Mouse (Mus musculus): ENCODE results near the gene Taf9. TPM values are rescaled to one million over a fixed set of nuclear protein-coding genes. Genes with fewer than 3 reads are reported as not detected.

Gene Taf9
- 10 to 100 TPM; 14.7 to 16.8 TPM for total RNA-seq (2021)

- intact Hi-C loops (cut with DNase I), result loop anchor here (2.0 to 10.0 kb wide), 3 partner anchors 81 to 537 kb away; partner anchors contain the start of genes Cdk7 and Gtf2h2
- DNase-seq, result no peak
Observed at GRCm38 (mm10) chr13:100651439-100652186, at the start of gene Taf9. Taf9 (plus strand) TSS chr13:100651579.

- no peak for DNase-seq
- intact Hi-C loops (cut with DNase I), result no loop called here
Observed at GRCm38 (mm10) chr13:100602239-100602902, 49.0 kb upstream of the Taf9 start.

- no peak for DNase-seq
- intact Hi-C loops (cut with DNase I), result no loop called here
Observed at GRCm38 (mm10) chr13:100603031-100603737, 48.2 kb upstream of the Taf9 start.

GRCm38 (mm10) chr13:100603738-100604095 is 47.7 kb upstream of the Taf9 start:
- intact Hi-C loops (cut with DNase I), result no loop called here
- DNase-seq, result no peak

- DNase-seq, result no peak
- intact Hi-C loops (cut with DNase I), result no loop called here
Observed at GRCm38 (mm10) chr13:100605845-100606244, 45.5 kb upstream of the Taf9 start.

DNA sequence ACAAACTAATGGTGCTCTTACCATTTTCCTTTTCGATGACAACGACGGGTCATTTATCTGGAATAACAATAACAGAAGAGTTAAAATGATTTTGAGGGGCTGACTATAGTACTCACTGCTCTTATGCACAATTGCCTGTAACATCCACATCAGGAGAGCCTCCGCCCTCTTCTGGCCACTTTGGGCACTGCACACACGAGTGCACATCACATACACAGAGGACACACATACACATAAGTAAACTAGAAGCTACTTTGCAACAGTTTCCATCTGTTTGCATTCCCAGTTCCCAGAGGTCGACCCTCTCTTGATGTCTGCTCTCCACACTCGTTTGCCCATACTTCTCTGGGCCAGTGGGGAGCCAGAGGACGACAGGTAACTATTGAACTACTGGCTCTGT is 43.6 kb upstream of the Taf9 start:
- no peak for DNase-seq

DNA sequence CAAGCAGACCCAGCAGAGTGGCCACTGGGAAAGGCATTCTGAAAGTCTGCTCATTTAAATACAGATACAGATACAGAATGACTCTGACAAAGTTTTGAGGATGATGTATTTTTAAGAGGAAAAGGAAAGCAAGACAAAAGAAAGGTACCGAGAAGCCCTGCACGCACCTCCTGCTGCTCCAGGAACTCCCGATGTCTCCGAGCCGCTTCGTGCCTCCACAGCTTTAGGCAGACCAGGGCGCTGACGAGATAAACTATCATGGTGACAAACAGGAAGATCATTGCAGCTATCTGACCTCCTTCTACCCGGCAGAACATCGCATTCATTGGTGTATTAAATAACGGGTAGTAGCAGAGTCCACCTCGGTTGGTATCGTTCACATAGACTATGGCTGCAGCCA is 40.1 kb upstream of the Taf9 start:
- intact Hi-C loops (cut with DNase I), result no loop called here
- no peak for DNase-seq

More for the DNA sequence above, 43.6 kb upstream of the Taf9 start:
- intact Hi-C loops (cut with DNase I), result no loop called here

- intact Hi-C loops (cut with DNase I), result no loop called here
- no peak for DNase-seq
Observed at GRCm38 (mm10) chr13:100612251-100612650, 39.1 kb upstream of the Taf9 start.

DNA sequence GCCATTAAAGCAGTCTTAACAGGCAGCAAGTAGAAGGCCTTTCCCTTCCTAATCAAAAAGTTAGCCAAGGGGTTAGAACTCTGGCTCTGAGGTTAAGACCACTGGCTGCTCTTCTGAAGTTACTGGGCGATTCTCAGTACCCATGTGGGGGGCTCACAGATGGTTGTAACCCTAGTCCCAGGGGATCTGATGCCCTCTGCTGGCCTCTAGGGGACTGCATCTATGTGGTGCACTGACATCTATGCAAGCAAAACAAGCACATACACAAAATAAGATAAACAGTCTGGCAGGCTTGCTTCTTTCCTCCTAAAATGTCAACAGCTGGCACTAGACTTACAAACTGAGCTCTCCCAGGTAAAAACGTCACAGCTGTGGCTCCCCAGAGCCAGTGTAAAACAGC is 38.5 kb upstream of the Taf9 start:
- intact Hi-C loops (cut with DNase I), result no loop called here
- DNase-seq, result no peak

DNA sequence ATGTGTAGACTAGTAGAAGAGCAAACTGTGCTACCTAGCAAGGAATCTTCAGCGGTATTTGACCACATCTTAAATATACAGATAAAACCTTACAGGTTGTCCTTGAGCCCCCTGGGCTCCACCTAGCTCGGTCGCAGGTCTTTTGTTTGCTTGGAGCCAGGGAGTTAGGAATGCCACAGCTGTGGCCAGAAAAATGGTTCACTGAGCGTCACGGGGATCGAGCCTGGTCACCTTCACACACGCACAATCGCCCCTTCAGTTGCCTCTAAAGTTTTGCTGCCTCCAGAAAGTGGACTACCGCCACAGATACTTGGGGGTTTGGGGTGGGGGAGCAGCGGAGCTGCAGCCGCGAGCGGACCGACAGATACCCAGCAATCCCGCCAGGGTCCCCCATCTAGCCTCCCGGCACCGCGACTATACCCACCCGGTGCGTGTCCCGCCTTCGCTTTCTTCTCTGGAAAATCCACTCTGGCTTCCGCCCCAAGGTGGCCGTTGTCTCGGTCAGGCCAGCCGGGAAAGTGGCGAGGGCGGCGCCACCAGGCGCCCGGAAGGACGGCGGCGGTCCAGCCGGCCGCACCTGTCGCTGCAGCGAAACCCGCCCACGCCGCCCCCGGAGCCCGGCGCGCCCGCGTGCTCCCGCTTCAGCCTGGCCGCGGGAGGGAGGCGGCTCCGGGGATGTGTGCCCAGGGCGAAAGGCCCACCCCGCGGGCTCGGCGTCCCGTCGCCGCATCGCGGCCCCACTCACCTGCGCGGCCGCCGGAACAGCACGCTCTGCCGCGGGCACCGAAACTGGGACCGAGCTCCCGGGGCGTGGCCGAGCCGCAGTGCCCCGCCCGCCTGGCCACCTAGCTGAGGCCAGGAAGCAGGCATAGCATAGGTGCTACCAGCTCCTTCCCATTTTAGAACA is 34.9 kb upstream of the Taf9 start, which contains the start of gene Marveld2:
Gene Marveld2 (minus strand): TSS at position 791 of the 907 bp plus-strand sequence.
- intact Hi-C loops (cut with DNase I), result loop anchor here (5.0 kb wide), 1 partner anchor 124 kb away; the partner anchor contains the start of gene Gtf2h2
- peak; percentile 31 to 43 for DNase-seq

GRCm38 (mm10) chr13:100617583-100617982 is 33.8 kb upstream of the Taf9 start:
- intact Hi-C loops (cut with DNase I), result loop anchor here (5.0 kb wide), 1 partner anchor 125 kb away; the partner anchor contains the start of gene Gtf2h2

GRCm38 (mm10) chr13:100622241-100622640 is 29.1 kb upstream of the Taf9 start:
- intact Hi-C loops (cut with DNase I), result no loop called here
- no peak for DNase-seq

More at GRCm38 (mm10) chr13:100617583-100617982, 33.8 kb upstream of the Taf9 start:
- no peak for DNase-seq

DNA sequence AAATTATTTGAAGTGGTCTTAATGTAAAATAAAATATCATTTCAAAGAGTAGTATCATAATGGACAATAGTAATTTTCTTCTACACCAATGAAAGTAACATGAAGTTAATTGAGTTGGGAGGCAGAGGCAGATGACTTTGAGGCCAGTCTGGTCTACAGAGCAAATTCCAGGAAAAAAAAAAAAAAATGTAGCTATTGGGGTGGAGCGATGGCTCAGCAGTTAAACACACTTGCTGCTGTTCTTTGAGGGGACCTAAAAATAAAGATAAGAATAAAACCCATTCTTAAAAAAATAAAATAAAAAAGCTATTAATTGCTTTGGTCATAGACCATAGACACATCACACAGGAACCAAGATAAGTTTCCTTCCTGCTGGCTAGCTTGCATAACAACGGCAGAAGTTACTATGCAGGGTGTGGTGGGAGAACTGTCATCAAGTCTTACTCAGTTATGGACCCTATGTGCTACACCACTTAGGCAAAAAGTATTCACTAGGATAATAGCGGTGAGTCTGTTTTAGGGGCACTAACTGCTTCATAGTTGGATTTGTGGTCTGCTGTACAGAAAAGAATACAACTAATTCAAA is 17.2 kb upstream of the Taf9 start:
- DNase-seq, result no peak
- intact Hi-C loops (cut with DNase I), result loop anchor here (5.0 kb wide), 1 partner anchor 152 kb away; no protein-coding TSS in a partner anchor

- intact Hi-C loops (cut with DNase I), result no loop called here
- no peak for DNase-seq
Observed at GRCm38 (mm10) chr13:100642471-100643209, 8.7 kb upstream of the Taf9 start.

GRCm38 (mm10) chr13:100648223-100648622 is 3.2 kb upstream of the Taf9 start:
- intact Hi-C loops (cut with DNase I), result no loop called here
- DNase-seq, result no peak

GRCm38 (mm10) chr13:100650550-100651438 is 585 bp upstream of the Taf9 start, which contains the start of the genes Ak6 and Rad17:
Ak6 (plus strand) TSS chr13:100650979.
Rad17 (minus strand) TSS chr13:100651051.
- intact Hi-C loops (cut with DNase I), result loop anchor here (2.0 to 10.0 kb wide), 3 partner anchors 82 to 536 kb away; partner anchors contain the start of genes Cdk7 and Gtf2h2
- DNase-seq, result peak; percentile 96 to 97

DNA sequence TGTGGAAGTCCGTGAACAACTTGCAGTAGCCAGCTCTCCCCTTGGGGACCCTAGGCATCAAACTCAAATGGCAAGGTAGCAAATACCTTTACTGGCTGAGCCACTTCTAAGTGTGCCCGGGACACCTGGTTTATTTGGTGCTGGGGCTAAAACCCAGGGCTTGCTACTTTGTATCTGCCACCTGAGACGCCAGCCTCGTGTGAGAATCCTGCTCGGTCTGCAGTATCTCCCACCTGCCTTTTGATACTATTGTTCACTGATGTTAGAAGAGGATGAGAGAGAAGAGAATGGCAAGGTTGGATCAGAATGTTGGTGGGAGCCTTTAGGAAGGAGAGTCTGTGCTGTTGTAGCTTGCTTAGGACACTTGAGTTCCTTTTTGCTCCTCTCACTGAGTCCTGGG is 6.7 kb downstream of the Taf9 start:
- no peak for DNase-seq
- intact Hi-C loops (cut with DNase I), result loop anchor here (10.0 kb wide), 1 partner anchor 543 kb away; no protein-coding TSS in a partner anchor
